Mouse (Mus musculus) stomach, embryonic 14.5 days (tissue): Measurements from ENCODE around the gene Adgrf4. TPM values are rescaled to one million over a fixed set of nuclear protein-coding genes. Genes with fewer than 3 reads are reported as not detected.

ENCODE experiments used
- ATAC-seq: fragments of 200-750 bp; cut with Nextera tagmentation; 2 replicates; pipeline ENCODE4 v1.8.0; 2017; ENCODE audit warnings: low read depth, moderate TSS enrichment; ENCODE audit not compliant: insufficient number of reproducible peaks, insufficient read depth, low FRiP score
- H3K27ac ChIP-seq: fragments of 300-500 bp; sonication (generic); 2 replicates; pipeline ENCODE4 v1.5.1; 2014; ENCODE audit warnings: mild to moderate bottlenecking, low read length, moderate library complexity, mixed read lengths
- H3K27me3 ChIP-seq: fragments of 300-500 bp; sonication (generic); 2 replicates; pipeline ENCODE4 v1.6.1; 2014; ENCODE audit warnings: low read length, control low read depth, mixed read lengths; ENCODE audit not compliant: control insufficient read depth, insufficient read depth
- H3K36me3 ChIP-seq: fragments of 300-500 bp; sonication (generic); 2 replicates; pipeline ENCODE4 v1.6.1; 2014; ENCODE audit warnings: mild to moderate bottlenecking, control low read depth, low read length, moderate library complexity, mixed read lengths; ENCODE audit not compliant: control insufficient read depth, insufficient read depth
- H3K4me1 ChIP-seq: fragments of 300-500 bp; sonication (generic); 2 replicates; pipeline ENCODE4 v1.6.1; 2014; ENCODE audit warnings: low read length, control low read depth, mixed read lengths; ENCODE audit not compliant: control insufficient read depth, insufficient read depth
- H3K4me2 ChIP-seq: fragments of 300-500 bp; sonication (generic); replicated peaks from 2 replicates; pipeline ENCODE4 v1.6.1; 2014; ENCODE audit warnings: low read depth, low read length, control low read depth
- H3K4me3 ChIP-seq: fragments of 300-500 bp; sonication (generic); 2 replicates; pipeline ENCODE4 v1.5.1; 2014; ENCODE audit warnings: low read depth, low read length, control low read depth
- H3K9ac ChIP-seq: fragments of 300-500 bp; sonication (generic); replicated peaks from 2 replicates; pipeline ENCODE4 v1.6.1; 2014; ENCODE audit warnings: low read depth, mild to moderate bottlenecking, control low read depth, low read length, moderate library complexity, mixed read lengths
- H3K9me3 ChIP-seq: fragments of 300-500 bp; sonication (generic); 2 replicates; pipeline ENCODE4 v1.6.1; 2016; ENCODE audit warnings: low read depth, low read length, control low read depth; ENCODE audit not compliant: control insufficient read depth
- whole genome bisulfite sequencing: fragments of 180-500 bp; shearing (Covaris S2); extraction: QIAGEN DNeasy Blood & Tissue Kit; methylation state at CpG from one replicate; pipeline ENCODE4 v1.1.7; 2014; 5-methylcytosine and 5-hydroxymethylcytosine counted together
- polyA plus RNA-seq: library from polyadenylated mRNA; unstranded; fragments of >200 nt; fragmentation: Nextera tagmentation; extraction: Ambion mirVana; gene quantifications from 2 replicates; pipeline ENCODE4 v1.2.1, GENCODE M21; 2014

Adgrf4 gene
- polyA plus RNA-seq, 1 experiment from 2014 or later: 0.20 TPM

- H3K4me3 ChIP-seq: no peak overlapping the region
- H3K36me3 ChIP-seq: no peaks in the 10 kb centered on the region
- ATAC-seq: peak; percentile 33; the same call in 1 of the 2 replicates
- H3K9ac ChIP-seq: no peak overlapping the region
- H3K4me1 ChIP-seq: no peaks in the 10 kb centered on the region
- H3K27me3 ChIP-seq: no peaks in the 10 kb centered on the region
- H3K4me2 ChIP-seq: no peak overlapping the region
- 82% methylated on average over 8 of the region's 8 CpGs for WGBS
- H3K27ac ChIP-seq: no peak overlapping the region
- no peaks in the 10 kb centered on the region for H3K9me3 ChIP-seq
Measured at GRCm38 (mm10) chr17:42690531-42690930, 1.6 kb downstream of the Adgrf4 start.

GRCm38 (mm10) chr17:42658634-42659422, 33.3 kb downstream of the Adgrf4 start:
- Histone ChIP-seq H3K36me3 (no peaks in the 10 kb centered on the region), H3K4me3 (no peak overlapping the region), H3K27me3 (no peaks in the 10 kb centered on the region), H3K4me2 (no peak overlapping the region), H3K27ac (no peak overlapping the region), H3K4me1 (no peaks in the 10 kb centered on the region), H3K9ac (no peak overlapping the region), H3K9me3 (no peaks in the 10 kb centered on the region)
- ATAC-seq: peak; percentile 78; the same call in 1 of the 2 replicates
- 21% methylated on average over 14 of the region's 14 CpGs for WGBS

- ATAC-seq: no peak
- no peaks in the 10 kb centered on the region for H3K27me3 ChIP-seq
Measured at GRCm38 (mm10) chr17:42643416-42643815, 48.7 kb downstream of the Adgrf4 start.

DNA sequence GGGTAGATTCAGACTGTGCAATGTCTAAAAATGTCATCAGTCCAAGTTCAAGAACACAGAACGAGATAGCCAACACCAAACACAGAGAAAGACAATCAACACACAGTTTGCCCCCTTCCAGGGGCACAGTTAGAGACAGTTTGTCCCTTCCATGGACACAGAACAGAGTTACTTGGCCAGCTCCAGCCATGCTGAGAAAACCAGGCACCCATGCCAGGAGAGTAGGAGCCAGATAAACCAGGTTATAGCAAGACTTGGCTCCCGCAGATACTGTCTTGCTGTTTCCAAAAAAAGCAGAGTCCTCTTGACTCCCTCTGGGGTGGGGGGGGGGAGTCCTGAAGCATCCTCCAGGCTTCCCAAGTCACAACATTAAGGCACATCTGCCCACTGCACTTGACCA, 61.9 kb downstream of the Adgrf4 start:
- ATAC-seq: no peak
- Histone ChIP-seq H3K9ac (no peak overlapping the region), H3K9me3 (no peaks in the 10 kb centered on the region), H3K4me1 (no peaks in the 10 kb centered on the region), H3K27me3 (no peaks in the 10 kb centered on the region), H3K27ac (no peak overlapping the region), H3K4me2 (no peak overlapping the region), H3K4me3 (no peak overlapping the region), H3K36me3 (no peaks in the 10 kb centered on the region)
- WGBS: 88% methylated on average over 2 of the region's 2 CpGs

More at GRCm38 (mm10) chr17:42643416-42643815, 48.7 kb downstream of the Adgrf4 start:
- Histone ChIP-seq H3K36me3 (no peaks in the 10 kb centered on the region), H3K4me3 (no peak overlapping the region), H3K27ac (no peak overlapping the region), H3K9ac (no peak overlapping the region), H3K9me3 (no peaks in the 10 kb centered on the region), H3K4me2 (no peak overlapping the region), H3K4me1 (no peaks in the 10 kb centered on the region)
- 75% methylated on average over 3 of the region's 3 CpGs for WGBS

DNA sequence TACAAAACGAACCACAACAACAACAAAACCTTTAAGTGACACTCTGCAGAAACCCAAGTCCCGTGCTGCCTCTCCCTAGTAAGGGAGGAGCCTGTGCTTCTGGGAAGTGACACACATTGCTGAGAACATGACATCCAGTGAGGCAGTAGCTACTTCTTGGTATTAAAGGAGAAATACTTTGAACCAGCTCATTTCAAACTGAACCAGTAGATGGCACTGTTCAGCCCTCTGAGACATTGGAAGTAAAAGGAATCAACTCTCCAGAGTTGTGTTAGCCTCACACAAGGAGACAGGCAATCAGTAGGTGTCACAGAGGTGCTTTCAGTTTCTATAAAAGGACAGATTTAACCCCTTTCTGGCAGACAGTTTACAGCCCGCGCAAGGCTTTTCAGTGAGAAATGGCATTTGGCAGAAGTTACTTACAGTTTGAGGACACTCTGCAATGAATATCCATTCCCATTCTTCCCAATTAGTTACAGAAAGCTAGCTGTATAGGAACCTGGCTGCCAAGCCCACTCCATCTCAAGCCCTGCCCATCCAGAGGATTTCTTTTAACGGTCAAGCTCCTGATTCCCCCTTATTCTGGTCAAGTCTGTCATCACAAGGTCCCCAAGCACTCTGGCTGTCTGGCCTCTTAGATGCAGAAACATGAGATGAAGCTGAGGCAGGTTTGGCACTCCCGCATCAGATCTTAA, 78.9 kb downstream of the Adgrf4 start:
- Histone ChIP-seq H3K4me2 (no peak overlapping the region), H3K27me3 (no peaks in the 10 kb centered on the region), H3K27ac (no peak overlapping the region), H3K36me3 (no peaks in the 10 kb centered on the region), H3K4me3 (no peak overlapping the region), H3K9me3 (no peaks in the 10 kb centered on the region), H3K9ac (no peak overlapping the region), H3K4me1 (no peaks in the 10 kb centered on the region)
- 42% methylated on average over 6 of the region's 6 CpGs for WGBS
- ATAC-seq: no peak

- H3K27ac ChIP-seq: no peak within 1 kb of the TSS
- H3K36me3 ChIP-seq: no peaks in the 10 kb centered on the region
- 71% methylated on average over 8 of the region's 8 CpGs for WGBS
- no peak within 1 kb of the TSS for H3K9ac ChIP-seq
- no peaks in the 10 kb centered on the region for H3K27me3 ChIP-seq
- H3K4me1 ChIP-seq: no peaks in the 10 kb centered on the region
- H3K9me3 ChIP-seq: no peaks in the 10 kb centered on the region
- H3K4me3 ChIP-seq: no peak within 1 kb of the TSS
- ATAC-seq: no peak
- no peak within 1 kb of the TSS for H3K4me2 ChIP-seq
Measured at GRCm38 (mm10) chr17:42611295-42611694, 80.8 kb downstream of the Adgrf4 start, which contains the start of gene Opn5. TSS of gene Opn5 (minus strand) at chr17:42611395.

DNA sequence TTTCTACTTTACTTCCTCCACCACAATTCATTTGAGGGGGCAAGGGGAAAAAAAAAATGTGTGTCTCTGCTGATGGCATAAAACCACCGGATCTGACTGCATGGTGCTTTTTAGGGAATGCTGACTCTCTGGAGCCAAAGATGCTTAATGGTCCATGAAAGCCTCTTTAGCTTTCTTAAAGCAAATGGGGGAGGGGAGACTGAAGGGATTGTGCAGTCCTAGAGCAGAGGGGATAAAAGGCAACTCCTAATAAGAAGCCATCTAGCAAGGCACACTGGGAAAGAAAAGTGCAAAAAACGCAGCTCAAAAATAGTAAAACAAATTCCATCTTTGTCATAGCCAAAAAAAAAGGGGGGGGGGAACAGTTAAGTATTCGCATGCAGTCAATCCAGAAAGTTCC, 83.8 kb downstream of the Adgrf4 start:
- Histone ChIP-seq H3K36me3 (no peaks in the 10 kb centered on the region), H3K9me3 (no peaks in the 10 kb centered on the region), H3K27ac (no peak overlapping the region), H3K9ac (no peak overlapping the region), H3K4me3 (no peak overlapping the region), H3K4me1 (no peaks in the 10 kb centered on the region), H3K27me3 (no peaks in the 10 kb centered on the region), H3K4me2 (no peak overlapping the region)
- WGBS: 58% methylated on average over 3 of the region's 3 CpGs
- no peak for ATAC-seq
